Mouse (Mus musculus): ENCODE measurements around the gene Fndc3b.

DNA sequence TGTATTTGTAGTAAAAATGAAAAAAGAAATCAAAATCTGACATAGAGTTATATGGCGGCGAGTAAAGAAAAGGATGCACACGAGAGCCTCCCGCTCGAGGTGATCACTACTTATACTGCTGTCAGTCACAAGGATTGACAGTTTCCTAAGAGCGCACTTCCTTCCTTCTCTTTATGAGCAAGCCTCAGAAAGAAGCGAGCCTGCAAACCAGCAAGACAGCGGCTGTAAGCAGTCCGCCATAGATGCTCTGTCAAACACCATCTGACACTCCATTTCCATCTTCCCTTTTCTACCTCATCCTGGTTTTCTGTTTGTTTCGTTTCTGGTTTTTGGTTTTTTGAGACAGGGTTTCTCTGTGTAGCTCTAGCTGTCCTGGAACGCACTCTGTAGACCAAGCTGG, 61.0 kb downstream of the Fndc3b start:
- TF ChIP-seq CTCF (conservative IDR thresholded peaks at IDR 0.05; ENCODE audit: insufficient read depth, insufficient read length, low read depth, low read length) (no peak), POLR2A (IDR thresholded peaks at IDR 0.05; ENCODE audit: low read depth, low read length) (no peak)

All from kidney, adult 2 months (tissue).